ENCODE assay signal across 8 mouse cellular contexts in genomic region chr2:11604053-11604452, GRCm38 (mm10). TPM values are rescaled to one million over a fixed set of nuclear protein-coding genes. Genes with fewer than 3 reads are reported as not detected.
DNase-seq lines count a peak whose midpoint lies in the region; ATAC-seq and TF ChIP-seq lines count a peak whose summit lies in the region.

Gene Rbm17 (minus strand): TSS chr2:11604153.

- H3K4me3 ChIP-seq in layer of hippocampus, adult 2 months: peak within 1 kb of the TSS; percentile 72
- H3K4me3 ChIP-seq in intestine, postnatal 0 days (ENCODE audit: low read depth, low read length): peak within 1 kb of the TSS; percentile 84
- peak within 1 kb of the TSS; percentile 94 for H3K4me3 ChIP-seq in midbrain, embryonic 11.5 days (ENCODE audit: low read depth, low read length)

- peak within 1 kb of the TSS; percentile 95 for H3K27ac ChIP-seq in layer of hippocampus, adult 2 months
- peak within 1 kb of the TSS; percentile 41; the same call in 1 of the 2 replicates for H3K27ac ChIP-seq in intestine, postnatal 0 days (ENCODE audit: low read depth, low read length)
- H3K27ac ChIP-seq in midbrain, embryonic 11.5 days (ENCODE audit: low read depth, low read length): peak within 1 kb of the TSS; percentile 48; the same call in 1 of the 2 replicates

- TF ChIP-seq CTCF in layer of hippocampus, adult 2 months (conservative IDR thresholded peaks at IDR 0.05): no peak
- TF ChIP-seq CTCF in brain, embryonic 14.5 days (IDR thresholded peaks at IDR 0.05; ENCODE audit: borderline replicate concordance, extremely low read depth, insufficient read depth, insufficient read length): no peak
- no peak for TF ChIP-seq CTCF in intestine, postnatal 0 days (IDR thresholded peaks at IDR 0.05; ENCODE audit: low read depth)

- peaks cover 14% of the 10 kb centered on the region; the same call in 1 of the 2 replicates for H3K36me3 ChIP-seq in intestine, postnatal 0 days (ENCODE audit: control insufficient read depth, insufficient read depth)
- H3K36me3 ChIP-seq in midbrain, embryonic 11.5 days (ENCODE audit: control insufficient read depth, insufficient read depth, low read length): peaks cover 7% of the 10 kb centered on the region

- TF ChIP-seq POLR2A in brain, embryonic 14.5 days (IDR thresholded peaks at IDR 0.05; ENCODE audit: borderline replicate concordance, extremely low read depth, insufficient read depth, insufficient read length, poor library complexity, severe bottlenecking): no peak

- 83% methylated on average over 5 of the region's 5 CpGs for WGBS in intestine, postnatal 0 days
- WGBS in midbrain, embryonic 11.5 days: 80% methylated on average over 5 of the region's 5 CpGs

- H3K27me3 ChIP-seq in intestine, postnatal 0 days (replicated peaks; ENCODE audit: control insufficient read depth, insufficient read depth, low read length): no peaks in the 10 kb centered on the region
- H3K27me3 ChIP-seq in midbrain, embryonic 11.5 days (ENCODE audit: control insufficient read depth, insufficient read depth, low read length): no peaks in the 10 kb centered on the region

- H3K9ac ChIP-seq in intestine, postnatal 0 days (ENCODE audit: low read depth, low read length): peak within 1 kb of the TSS; percentile 90
- peak within 1 kb of the TSS; percentile 97 for H3K9ac ChIP-seq in midbrain, embryonic 11.5 days (ENCODE audit: low read length)

- peaks cover 6% of the 10 kb centered on the region; the same call in 1 of the 2 replicates for H3K4me1 ChIP-seq in intestine, postnatal 0 days (replicated peaks; ENCODE audit: control insufficient read depth, insufficient read depth, low read length)
- peaks cover 6% of the 10 kb centered on the region for H3K4me1 ChIP-seq in midbrain, embryonic 11.5 days (ENCODE audit: control insufficient read depth, insufficient read depth, low read length)

- no peaks in the 10 kb centered on the region for H3K9me3 ChIP-seq in intestine, postnatal 0 days (ENCODE audit: control insufficient read depth)
- no peaks in the 10 kb centered on the region for H3K9me3 ChIP-seq in midbrain, embryonic 11.5 days (ENCODE audit: control insufficient read depth, low read length)

- peak within 1 kb of the TSS; percentile 76 for H3K4me2 ChIP-seq in intestine, postnatal 0 days (replicated peaks; ENCODE audit: low read depth)
- H3K4me2 ChIP-seq in midbrain, embryonic 11.5 days: peak within 1 kb of the TSS; percentile 82; the same call in 1 of the 2 replicates

- no peak for ATAC-seq in granulocyte monocyte progenitor cell, adult 5-6 weeks (replicated peaks; ENCODE audit: poor library complexity, severe bottlenecking)
- ATAC-seq in intestine, postnatal 0 days: no peak
- ATAC-seq in midbrain, embryonic 11.5 days (ENCODE audit: low FRiP score): no peak

- no peak for DNase-seq in layer of hippocampus, adult 2 months (ENCODE audit: low spot score in 2 of 2)
- no peak for DNase-seq in layer of hippocampus, adult 9-11 months
- no peak for DNase-seq in brain, embryonic 14.5 days (ENCODE audit: low read depth)
- no peak for DNase-seq in midbrain, embryonic 11.5 days (ENCODE audit: low spot score, missing footprints)
- DNase-seq in ovary, postnatal 36 days (ENCODE audit: low spot score): no peak
- DNase-seq in spleen, postnatal 4 days (ENCODE audit: low spot score in 2 of 2): no peak

RNA-seq across cellular contexts. Expression of gene Rbm17, which starts in this region (rescaled TPM):
- 10 to 100 TPM; 85.7 to 86.6 TPM for total RNA-seq in layer of hippocampus, adult 2 months (2021)
- polyA plus RNA-seq in brain, embryonic 14.5 days (2012; rRNA removed): 116 and 133 TPM in 2 replicates
- total RNA-seq in granulocyte monocyte progenitor cell, adult 5-6 weeks (2014; fragmentation: Nextera tagmentation): 117 and 160 TPM in 2 replicates
- 180 and 233 TPM in 2 replicates for total RNA-seq in granulocyte monocyte progenitor cell, adult 5-6 weeks (2017)
- 58.1 and 61.8 TPM in 2 replicates for polyA plus RNA-seq in intestine, postnatal 0 days (2015; fragmentation: Nextera tagmentation; extraction: Ambion mirVana)
- 187 and 205 TPM in 2 replicates for polyA plus RNA-seq in midbrain, embryonic 11.5 days (2014; fragmentation: Nextera tagmentation; extraction: Ambion mirVana)

Comparison
In these comparisons a context has a peak if more than half of its experiments do, and no peak if none do; other contexts are left out.
1. H3K27ac ChIP-seq: peak in every context shown above with its lines; median percentile 95 in layer of hippocampus, adult 2 months; 48 in midbrain, embryonic 11.5 days; 41 in intestine, postnatal 0 days.